Mouse (Mus musculus): ENCODE data around the gene Hivep2.
A peak's percentile ranks its signal among the peaks of the same experiment; 100 is the strongest.

Gene Hivep2

GRCm38 (mm10) chr10:13973563-13974179 lies 7.8 kb downstream of the Hivep2 start:
- DNase-seq (ENCODE audit: low spot score) = no peak

GRCm38 (mm10) chr10:13974472-13974871 lies 8.6 kb downstream of the Hivep2 start:
- no peak for DNase-seq (ENCODE audit: low spot score)

GRCm38 (mm10) chr10:13975861-13976260 lies 10.0 kb downstream of the Hivep2 start:
- no peak for DNase-seq (ENCODE audit: low spot score)

GRCm38 (mm10) chr10:13976267-13976666 lies 10.4 kb downstream of the Hivep2 start:
- DNase-seq (ENCODE audit: low spot score) = no peak

GRCm38 (mm10) chr10:13982271-13982670 lies 16.4 kb downstream of the Hivep2 start:
- no peak for DNase-seq (ENCODE audit: low spot score)

- peak; percentile 81 for DNase-seq (ENCODE audit: low spot score)
Measured at GRCm38 (mm10) chr10:13982769-13983381, 17.0 kb downstream of the Hivep2 start.

GRCm38 (mm10) chr10:13983631-13984030 lies 17.8 kb downstream of the Hivep2 start:
- no peak for DNase-seq (ENCODE audit: low spot score)

GRCm38 (mm10) chr10:13984233-13984632 lies 18.4 kb downstream of the Hivep2 start:
- no peak for DNase-seq (ENCODE audit: low spot score)

- DNase-seq (ENCODE audit: low spot score) = no peak
Measured at GRCm38 (mm10) chr10:13986539-13986938, 20.7 kb downstream of the Hivep2 start.

GRCm38 (mm10) chr10:13987336-13987735 lies 21.5 kb downstream of the Hivep2 start:
- no peak for DNase-seq (ENCODE audit: low spot score)

- DNase-seq (ENCODE audit: low spot score) = no peak
Measured at GRCm38 (mm10) chr10:13988280-13988679, 22.4 kb downstream of the Hivep2 start.

GRCm38 (mm10) chr10:13988757-13989156 lies 22.9 kb downstream of the Hivep2 start:
- DNase-seq (ENCODE audit: low spot score) = no peak

GRCm38 (mm10) chr10:13990842-13991241 lies 25.0 kb downstream of the Hivep2 start:
- DNase-seq (ENCODE audit: low spot score) = no peak

GRCm38 (mm10) chr10:13993411-13993810 lies 27.5 kb downstream of the Hivep2 start:
- no peak for DNase-seq (ENCODE audit: low spot score)

- DNase-seq (ENCODE audit: low spot score) = no peak
Measured at GRCm38 (mm10) chr10:13997336-13997735, 31.5 kb downstream of the Hivep2 start.

- no peak for DNase-seq (ENCODE audit: low spot score)
Measured at GRCm38 (mm10) chr10:14004769-14005517, 39.1 kb downstream of the Hivep2 start.

- no peak for DNase-seq (ENCODE audit: low spot score)
Measured at GRCm38 (mm10) chr10:14009721-14010120, 43.8 kb downstream of the Hivep2 start.

GRCm38 (mm10) chr10:14016287-14016970 lies 50.6 kb downstream of the Hivep2 start:
- DNase-seq (ENCODE audit: low spot score) = peak; percentile 13

- DNase-seq (ENCODE audit: low spot score) = no peak
Measured at GRCm38 (mm10) chr10:14017338-14017737, 51.5 kb downstream of the Hivep2 start.

GRCm38 (mm10) chr10:14017822-14018364 lies 52.0 kb downstream of the Hivep2 start:
- no peak for DNase-seq (ENCODE audit: low spot score)

GRCm38 (mm10) chr10:14018672-14019071 lies 52.8 kb downstream of the Hivep2 start:
- no peak for DNase-seq (ENCODE audit: low spot score)

GRCm38 (mm10) chr10:14019198-14019597 lies 53.3 kb downstream of the Hivep2 start:
- DNase-seq (ENCODE audit: low spot score) = no peak

All from testis, postnatal 10 days (tissue).